Mouse (Mus musculus) thymus, postnatal 4 days (tissue): ENCODE results near the gene Smarca4.
"Not testable (repeated sequence)": the region's sequence is repeated elsewhere in the genome, so short reads cannot be mapped to it uniquely, and the experiment has no call there.

ENCODE experiments used
- DNase-seq: peaks from one replicate; pipeline ENCODE4 v3.0.0; 2021

Smarca4 gene

DNA sequence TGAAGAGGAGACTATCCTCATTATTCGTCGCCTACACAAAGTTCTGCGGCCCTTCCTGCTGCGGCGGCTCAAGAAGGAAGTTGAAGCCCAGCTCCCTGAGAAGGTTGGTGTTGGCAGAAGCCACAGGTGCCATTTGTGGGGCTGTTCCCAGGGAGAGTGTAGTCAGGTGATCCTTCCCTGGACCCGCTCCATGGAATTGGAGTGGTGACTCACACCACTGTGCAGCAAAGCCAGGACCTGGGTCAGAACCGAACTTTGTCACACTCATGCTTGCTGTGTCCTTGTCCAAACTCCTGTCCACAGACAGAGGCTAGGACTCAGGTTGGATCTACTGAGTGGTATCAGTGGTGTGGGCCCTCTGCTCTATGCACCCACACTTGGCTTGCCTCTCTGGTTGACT, 53.0 kb downstream of the Smarca4 start:
- no peak for DNase-seq

DNA sequence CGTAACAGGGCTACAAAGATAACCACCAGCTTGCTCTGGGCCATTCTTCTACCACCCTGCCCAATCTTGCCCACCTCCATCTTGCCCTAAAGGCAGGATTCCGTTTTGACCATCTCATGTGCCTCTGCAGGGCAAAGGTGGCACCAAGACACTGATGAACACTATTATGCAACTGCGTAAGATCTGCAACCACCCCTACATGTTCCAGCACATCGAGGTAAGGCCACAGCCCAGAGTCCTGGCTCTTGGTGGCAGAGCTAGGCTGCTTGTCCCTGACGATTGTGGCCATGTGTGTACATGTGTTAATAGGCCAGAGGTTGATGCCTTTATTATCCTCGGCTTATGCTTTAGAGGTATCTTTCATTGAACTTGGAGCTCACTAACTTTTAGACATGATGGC, 54.4 kb downstream of the Smarca4 start:
- DNase-seq, result no peak

DNA sequence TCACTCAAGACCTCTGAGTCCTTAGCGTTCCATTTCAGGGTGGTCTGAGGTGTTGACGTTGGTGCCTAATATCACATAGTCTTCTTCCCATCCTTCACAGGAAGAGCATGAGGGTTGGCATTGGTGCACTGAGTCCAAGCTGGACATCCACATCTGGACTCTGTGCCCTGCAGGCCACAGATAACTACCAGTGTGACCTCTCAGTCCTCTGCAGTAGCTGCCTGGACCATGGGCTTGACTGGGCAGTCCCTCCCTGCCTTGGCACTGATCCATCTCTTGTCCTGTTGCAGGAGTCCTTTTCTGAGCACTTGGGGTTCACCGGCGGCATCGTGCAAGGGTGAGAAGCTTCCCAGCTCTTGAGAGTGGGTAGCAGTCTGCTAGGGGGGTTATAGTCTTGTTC, 55.8 kb downstream of the Smarca4 start:
- DNase-seq, result no peak

DNA sequence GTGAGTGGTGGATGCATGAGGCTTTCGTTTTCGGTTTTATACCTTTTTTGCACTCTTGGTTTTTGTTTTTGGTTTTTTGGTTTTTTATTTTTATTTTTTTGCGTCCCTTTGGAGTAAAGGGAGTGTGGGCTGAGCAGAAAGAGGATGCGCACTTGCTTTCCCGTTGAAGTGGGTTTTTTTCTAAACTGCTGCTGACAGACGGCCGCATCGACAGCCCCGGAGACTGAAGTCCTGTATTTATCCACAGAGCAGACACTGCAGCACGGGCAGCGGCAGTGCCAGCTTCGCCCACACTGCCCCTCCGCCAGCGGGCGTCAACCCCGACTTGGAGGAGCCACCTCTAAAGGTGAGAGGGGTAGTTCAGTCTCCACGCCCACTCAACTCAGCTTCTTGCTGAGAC, 61.7 kb downstream of the Smarca4 start:
- DNase-seq, result no peak

DNA sequence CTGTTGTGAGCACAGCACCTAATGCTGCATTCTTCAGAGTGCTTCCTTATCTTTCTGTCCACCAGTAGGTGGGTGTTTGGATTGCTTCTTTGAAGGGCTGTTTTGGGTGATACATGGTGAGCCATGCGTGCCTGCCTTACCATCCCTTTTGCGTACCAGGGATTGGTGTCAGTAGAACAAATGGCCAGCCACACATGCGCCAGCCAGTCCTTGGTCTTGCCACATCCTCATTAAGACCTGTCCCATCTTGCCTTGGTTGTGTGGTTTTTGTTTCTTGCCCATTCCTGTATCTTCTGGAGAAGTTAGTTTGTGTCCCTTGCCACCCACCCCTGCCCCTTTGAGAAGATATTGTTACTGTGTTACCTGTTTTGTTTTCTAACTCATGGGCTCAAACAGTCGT, 64.5 kb downstream of the Smarca4 start:
- no peak for DNase-seq

DNA sequence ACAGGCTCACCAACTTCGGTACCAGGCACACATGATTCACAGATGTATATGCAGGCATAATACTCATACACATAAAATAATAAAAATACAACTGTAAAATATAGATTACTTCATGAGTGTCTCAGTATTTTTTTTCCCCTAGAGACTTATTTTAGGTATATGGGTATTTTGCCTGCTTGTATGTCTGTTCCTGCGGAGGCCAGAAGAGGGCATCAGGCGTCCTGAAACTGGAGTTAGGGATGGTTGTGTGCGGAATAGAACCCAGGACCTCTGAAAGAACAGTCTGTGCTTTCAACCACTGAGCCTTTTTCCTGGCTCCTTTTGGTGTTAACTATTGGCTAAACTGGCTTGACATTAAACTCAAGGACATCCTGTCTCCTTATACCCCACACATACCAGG, 66.9 kb downstream of the Smarca4 start:
- no peak for DNase-seq

DNA sequence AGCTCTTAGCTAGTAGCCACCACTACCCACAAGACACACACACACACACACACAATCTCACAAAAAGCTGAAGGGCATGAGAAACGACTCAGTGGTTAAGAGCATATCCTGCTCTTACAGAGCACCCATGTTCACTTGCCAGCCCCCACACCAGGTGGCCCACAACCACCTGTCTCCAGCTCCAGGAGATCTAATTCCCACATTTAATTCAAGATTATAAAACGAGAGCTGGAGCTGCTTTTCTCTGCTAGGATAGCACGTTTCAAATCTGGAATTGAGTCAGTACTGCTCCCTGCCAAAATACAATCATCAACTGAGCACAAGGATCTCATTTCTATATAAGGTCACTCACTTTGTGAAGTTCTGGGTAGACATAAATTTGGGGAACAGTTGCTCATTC, 67.9 kb downstream of the Smarca4 start:
- DNase-seq, result no peak

DNA sequence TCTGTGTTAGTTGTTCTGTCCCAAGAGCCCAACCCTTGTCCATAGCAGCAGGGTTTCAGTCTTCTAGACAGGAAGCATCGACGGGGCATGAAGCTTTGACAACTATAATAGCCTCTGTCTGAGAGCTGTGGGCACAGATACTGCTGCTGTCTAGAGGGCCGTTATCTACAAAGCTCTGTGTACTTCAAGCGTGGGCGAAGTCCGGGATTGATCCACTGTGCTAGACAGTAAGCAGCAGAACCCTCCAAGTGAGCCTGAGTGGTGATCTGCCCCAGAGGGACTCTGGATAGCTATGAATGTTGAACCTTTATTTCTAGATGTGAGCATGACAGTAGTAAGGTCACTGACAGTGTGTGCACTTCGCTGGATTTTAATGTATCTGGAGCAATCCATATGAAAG, 72.6 kb downstream of the Smarca4 start:
- DNase-seq, result no peak

DNA sequence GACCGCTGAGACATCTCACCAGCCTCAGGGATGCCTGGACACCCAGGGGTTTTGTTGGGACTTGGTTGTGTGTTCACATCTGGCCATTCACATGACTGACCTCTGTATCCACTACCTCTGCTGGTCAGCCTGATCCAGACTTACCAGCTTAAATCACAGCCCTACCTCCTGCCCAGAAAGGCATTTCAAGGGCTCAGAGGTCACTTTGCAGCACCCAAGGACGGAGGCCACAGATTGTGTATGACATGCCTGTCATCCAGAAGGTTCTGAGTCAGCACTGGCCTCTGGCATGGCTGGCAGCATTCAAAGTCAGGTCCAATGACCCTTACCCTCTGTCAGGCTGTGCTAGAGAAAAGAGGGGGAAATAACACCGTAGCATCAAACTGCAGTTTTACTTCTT, 74.1 kb downstream of the Smarca4 start:
- no peak for DNase-seq

DNA sequence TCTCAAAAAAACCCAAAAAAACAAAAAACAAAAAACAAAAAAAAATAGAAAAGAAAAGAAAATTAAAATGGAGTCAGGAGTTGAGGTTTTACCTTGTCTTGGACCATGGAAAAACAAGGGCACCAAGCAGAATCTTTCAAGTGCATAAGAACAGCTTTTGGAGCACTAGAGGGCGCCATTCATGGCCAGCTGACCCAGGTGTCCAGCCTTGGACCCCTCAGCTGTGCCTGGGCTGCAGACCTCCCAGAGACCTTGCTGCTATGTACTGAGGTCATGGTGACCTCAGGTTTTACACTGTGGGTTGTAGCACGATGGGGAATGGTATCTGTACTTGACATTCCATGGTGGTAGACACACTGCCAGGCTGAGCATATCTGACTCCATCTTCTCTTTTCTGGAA, 75.9 kb downstream of the Smarca4 start:
- peak; percentile 55 for DNase-seq

DNA sequence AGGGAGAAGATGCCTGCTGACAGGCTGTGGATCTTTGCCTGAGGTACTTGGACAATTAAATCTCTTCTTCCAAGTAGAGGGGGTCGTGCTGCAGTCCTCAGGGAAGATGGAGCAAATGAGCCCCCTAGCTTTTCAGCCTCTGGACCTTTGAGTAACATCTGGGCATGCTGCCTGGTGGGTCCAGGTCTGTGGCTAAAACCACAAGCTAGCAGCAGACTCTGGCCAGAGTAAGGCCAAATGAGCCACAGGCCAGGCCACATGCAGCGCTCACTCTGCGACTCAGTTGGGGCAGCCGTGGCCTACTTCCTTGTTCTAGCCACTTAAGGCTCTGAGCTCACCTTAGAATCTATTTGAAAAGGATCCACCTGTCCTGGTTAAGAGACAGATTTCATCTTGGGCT, 76.5 kb downstream of the Smarca4 start:
- DNase-seq, result no peak

DNA sequence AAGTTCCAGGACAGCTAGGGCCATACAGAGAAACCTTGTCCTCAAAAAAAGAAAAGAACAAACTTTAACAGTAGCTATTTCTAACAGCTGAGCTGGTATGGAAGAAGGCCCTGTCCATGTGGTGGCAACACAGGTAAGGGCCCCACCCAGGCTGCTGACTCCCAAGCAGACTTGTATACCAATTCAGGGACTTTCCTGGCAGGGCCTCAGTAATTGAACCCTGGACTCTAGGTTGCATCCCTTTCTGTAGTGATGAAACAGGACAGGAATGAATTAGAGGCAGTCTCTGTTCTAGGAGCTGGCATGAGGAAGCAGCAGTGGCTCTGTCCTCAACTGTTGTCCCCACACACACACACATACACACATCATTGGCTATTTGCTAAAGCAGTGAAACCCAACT, 78.1 kb downstream of the Smarca4 start:
- no peak for DNase-seq

DNA sequence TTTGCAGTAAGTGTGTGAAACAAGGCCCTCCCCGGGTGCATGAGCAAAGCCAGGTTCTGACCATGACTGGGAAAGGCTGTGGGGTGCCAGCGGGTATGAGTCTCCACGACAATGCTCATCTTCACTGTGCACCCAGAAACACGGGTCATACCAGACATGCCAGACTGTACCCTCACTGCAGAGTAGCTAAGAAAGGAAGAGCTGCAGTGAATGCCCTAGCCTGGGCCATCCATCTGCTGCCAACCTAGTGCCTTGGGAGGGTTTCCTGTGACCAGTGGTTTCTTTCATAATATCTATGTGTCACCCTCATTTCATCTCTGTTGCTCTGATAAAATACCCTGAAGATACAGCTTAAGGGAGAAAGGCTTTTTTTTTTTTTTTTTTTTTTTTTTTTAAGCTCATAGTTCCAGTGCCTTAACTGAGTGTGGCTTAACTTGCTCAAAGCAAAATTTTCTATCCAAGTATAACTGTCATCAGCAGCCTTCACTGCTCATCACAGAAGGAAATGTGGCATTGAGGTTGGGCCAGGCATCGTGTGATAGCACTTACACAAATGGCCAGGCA, 79.3 kb downstream of the Smarca4 start:
- DNase-seq, result no peak

DNA sequence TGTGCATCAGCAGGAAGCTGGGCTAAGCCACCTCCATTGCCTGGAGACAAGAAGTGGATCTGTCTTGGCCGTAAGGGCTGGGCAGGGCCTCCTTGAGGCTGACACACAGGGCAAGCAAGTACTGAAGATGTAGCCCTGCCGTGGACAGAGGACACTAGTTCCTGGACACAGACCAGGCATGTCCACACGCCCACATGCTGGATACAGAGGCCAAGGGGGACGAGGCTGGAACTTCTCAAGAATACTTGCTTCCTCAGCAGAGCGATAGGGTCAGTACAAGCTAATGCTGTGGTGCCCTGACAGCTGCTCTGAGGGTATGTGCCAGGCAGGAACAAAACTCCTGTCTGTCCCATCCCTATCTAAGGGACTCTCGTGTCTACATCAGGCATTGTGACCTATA, 81.2 kb downstream of the Smarca4 start:
- DNase-seq, result no peak

DNA sequence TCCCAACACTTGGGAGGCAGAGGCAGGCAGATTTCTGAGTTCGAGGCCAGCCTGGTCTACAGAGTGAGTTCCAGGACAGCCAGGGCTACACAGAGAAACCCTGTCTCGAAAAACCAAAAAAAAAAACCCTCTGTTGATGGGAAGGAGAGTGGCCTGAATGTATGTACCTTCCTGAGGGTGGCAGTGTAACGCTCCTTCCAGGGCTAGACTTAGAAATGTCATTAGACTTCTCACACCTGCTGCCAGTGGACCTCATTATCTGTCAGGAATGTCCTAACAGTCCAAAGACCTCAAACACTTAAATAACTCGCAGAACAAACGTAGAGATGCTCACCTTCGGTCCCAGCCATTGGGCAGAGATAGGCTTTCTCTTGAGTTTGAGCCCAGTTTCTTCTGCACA, 83.3 kb downstream of the Smarca4 start:
- not testable (repeated sequence) for DNase-seq

DNA sequence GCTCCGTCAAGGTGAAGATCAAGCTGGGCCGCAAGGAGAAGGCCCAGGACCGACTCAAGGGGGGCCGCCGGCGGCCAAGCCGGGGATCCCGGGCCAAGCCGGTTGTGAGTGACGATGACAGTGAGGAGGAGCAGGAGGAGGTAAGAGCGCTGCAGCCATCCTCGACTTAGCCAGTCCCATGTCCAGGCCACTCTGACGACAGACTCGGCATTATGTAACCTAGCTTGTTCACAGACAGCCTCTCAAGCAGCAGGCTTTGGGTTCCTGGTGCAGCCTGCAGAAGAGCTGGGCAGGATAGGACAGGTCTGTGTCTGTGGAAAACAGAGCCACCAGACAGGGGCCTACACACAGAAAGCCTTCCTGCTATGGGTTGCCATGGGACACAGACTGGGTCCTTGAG, 85.1 kb downstream of the Smarca4 start:
- DNase-seq, result no peak

DNA sequence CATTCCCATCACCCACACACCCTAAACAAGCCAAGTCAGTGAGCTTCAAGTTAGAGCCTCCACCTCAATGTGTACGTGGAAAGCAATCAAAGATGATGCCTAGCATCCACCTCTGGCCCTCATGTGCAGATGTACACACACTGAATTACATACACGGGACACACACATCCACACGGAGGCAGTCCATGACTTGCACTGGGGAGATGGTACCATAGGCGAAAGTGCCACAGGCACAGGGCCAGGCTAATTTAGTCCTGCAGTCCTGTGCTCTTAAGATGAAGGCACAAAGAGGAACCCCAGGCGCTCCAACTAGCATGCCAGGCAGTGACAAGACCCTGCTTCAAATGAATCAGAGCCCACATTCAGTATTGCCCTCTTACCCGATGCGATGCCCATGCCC, 87.5 kb downstream of the Smarca4 start:
- DNase-seq, result no peak

DNA sequence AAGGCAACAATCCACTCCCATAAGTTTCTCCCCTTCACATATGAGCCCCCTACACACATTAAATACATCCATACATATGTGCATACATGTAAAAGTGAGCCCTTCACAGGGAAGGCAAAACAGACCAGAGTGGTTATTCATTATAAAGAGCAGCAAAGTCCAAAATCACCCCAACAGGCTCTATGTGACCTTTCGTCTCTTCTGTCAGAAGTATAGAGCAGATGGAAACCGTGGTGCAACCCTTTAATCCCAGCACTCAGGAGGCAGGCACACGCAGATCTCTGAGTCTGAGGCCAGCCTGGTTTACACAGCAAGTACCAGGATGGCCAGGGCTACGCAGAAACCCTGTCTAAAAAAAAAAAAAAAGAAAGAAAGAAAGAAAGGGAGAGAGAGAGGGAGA, 90.1 kb downstream of the Smarca4 start:
- no peak for DNase-seq

DNA sequence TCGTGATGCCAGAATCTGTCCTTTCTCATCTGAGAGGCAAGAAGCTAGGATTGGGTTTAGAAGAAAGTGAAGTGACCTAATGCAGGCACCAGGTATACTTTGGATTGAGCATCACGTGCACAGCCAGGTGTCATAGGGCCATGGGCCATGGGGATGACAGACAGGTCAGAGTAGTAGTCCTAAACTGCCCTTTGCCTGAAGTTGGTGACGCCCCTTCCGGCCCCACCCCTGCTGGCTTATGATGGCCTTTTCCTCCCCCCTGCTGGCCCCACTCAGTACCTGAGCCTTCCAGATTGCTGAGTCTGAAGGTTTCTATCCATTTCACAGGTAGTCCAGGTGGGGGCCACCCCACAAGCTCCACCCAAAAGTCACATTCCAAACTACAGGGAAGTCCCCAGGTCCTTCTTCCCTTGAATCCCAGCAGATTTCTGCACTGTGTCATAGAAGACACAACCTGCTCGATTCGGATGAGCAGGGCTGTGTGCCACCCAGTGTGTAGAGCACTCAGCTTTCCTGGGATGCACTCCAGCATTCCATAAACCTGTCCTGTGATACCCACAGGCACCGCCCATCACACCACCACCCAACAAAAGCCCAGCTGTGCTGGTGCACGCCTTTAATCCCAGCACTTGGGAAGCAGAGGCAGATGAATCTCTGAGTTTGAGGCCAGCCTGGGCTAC, 90.8 kb downstream of the Smarca4 start:
- DNase-seq, result no peak

DNA sequence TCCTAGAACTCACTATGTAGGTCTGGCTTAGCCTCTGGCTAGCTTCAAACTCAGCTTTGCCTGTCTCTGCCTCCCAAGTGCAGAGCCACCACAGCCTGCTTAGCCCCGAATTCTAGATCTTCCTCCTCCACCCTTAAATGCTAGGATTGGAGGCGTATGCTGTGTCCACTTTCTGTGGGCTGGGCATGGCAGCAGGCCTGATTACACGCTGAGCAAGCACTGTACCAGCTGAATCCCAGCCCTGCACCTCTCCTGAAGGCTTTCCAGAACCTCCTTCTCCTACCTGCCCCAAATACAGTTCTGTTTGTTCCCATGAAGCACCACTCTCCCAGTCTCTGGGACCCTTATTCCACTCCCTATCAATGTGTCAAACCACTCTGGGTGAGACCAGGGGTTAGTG, 93.4 kb downstream of the Smarca4 start:
- no peak for DNase-seq

DNA sequence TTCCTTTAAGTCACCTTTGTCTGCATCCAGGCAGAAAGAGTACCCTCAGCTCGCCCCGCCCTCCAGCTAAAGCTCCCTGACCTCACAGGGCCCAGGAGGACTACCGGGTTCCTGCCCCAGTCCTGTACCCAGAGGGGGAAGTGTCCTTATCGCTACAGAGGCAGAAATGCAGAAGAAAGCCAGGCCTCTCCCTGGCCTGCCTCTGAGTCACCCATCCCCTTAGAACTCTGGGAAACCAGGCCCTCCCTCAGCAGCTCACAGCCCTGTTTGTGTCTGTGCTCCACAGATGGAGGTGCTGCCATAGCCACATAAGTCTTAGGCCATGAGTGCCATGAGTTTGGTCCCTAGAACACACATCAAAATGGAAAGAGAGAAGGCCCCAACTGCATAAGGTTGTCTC, 99.3 kb downstream of the Smarca4 start:
- no peak for DNase-seq

DNA sequence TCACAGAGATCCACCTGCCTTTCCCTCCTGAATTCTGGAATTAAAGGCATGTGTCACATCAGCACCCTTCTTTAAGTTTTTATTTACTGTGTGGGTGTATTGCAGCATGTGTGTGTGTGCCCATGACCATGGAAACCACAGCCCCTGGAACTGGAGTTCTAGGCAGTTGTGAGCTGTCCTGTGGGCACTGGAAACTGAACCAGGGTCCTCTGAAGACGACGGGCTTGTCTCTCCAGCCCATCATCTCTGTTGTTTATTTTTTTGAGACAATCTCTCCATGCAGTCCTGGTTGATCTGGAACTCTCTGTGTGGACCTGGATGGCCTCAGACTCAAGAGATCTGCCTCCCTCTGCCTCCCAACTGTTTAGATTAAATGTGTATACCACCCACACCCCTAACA, 101.0 kb downstream of the Smarca4 start:
- DNase-seq, result no peak

DNA sequence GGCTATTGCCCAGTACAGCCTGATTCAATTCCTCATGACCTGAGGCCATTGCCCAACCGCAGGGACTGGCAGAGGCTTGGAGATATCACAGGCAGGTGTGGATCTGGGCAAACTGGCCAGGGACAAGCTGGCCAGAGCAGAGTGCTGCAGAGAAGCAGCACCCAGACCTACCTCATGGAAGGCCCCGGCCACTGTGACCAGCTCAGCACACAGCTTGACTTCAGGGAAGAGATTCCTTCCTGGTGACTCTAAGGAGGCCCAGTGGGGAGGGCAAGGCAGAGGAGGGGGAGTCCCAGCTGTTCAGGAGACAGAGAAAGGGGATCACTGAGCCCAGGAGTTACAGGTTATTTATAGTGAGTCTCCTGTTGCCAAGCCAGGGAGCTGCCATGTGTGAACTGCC, 105.1 kb downstream of the Smarca4 start:
- no peak for DNase-seq

DNA sequence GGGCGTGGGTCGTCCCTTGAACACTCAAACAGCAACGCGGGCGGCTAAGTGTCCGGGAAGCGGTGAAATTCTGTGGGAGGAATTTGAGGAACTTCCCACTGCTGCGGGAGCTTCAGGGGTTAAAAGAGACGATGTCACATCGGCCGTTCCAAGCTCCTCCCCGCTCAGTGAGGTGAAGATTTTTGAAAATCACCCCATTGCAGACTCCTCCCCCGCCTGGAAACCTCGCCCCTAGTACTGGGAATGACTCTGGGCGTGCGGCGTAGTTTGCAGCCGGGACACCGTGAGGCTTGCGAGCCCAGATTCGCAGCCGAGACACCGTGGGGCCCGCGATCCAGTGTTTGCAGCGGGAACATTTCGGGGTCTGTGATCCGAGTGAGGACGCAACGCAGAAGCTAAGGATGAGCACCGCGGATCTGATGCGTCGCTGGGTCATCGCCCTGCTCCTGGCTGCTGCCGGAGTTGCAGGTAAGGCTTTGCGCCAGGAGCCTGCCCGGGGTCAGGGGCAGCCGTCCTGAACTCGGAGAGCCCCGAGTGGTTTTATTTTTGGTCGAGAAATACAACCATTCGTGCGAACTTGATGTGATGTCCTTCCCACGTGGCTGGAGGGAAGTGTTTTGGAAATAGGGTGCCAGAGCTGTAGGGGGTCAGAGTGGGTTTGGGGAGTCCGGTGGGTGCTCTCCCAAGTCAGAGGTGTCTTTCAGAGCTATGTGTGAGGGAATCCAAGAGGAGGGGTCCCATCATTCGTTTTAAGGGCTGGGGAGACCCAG, 107.6 kb downstream of the Smarca4 start, which contains the start of gene Ldlr:
Ldlr (plus strand) TSS at position 107 of the 770 bp plus-strand sequence.
- DNase-seq, result peak; percentile 73

DNA sequence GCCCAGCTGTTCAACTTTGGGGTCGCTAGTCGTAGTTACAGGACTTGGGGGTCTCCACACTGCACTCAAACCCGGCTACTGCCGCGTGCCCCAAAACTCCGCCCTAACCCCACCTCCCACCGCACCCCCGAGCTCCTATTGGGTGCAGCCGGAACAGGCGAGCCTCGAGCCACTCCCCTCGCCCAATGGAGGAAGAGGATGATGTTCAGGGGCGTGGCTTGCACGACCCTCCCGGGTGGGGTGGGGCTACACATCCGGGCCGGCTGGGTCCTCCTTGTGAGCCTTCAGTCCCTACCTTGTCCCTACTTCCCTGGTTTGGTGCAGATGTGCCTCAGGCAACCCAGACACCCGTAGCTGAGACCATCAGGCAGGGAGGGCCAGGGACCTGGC, 108.2 kb downstream of the Smarca4 start:
- peak; percentile 95 for DNase-seq
